Mouse (Mus musculus) intestine, postnatal 0 days (tissue): ENCODE data around the gene Lzts3. TPM values are rescaled to one million over a fixed set of nuclear protein-coding genes. Genes with fewer than 3 reads are reported as not detected.

Experiments used
- ATAC-seq: fragments of 200-750 bp; cut with Nextera tagmentation; 2 replicates; pipeline ENCODE4 v1.8.0; 2017; ENCODE audit warnings: mild to moderate bottlenecking, moderate TSS enrichment, moderate library complexity
- H3K27ac ChIP-seq: fragments of 300-500 bp; sonication (generic); 2 replicates; pipeline ENCODE4 v1.5.1; 2014; ENCODE audit warnings: mild to moderate bottlenecking, low read depth, low read length, moderate library complexity
- H3K27me3 ChIP-seq: fragments of 300-500 bp; sonication (generic); replicated peaks from 2 replicates; pipeline ENCODE4 v1.6.1; 2014; ENCODE audit warnings: low read length, mixed read lengths; ENCODE audit not compliant: control insufficient read depth, insufficient read depth
- H3K36me3 ChIP-seq: fragments of 300-500 bp; sonication (generic); 2 replicates; pipeline ENCODE4 v1.6.1; 2014; ENCODE audit warnings: mild to moderate bottlenecking, moderate library complexity; ENCODE audit not compliant: control insufficient read depth, insufficient read depth
- H3K4me1 ChIP-seq: fragments of 300-500 bp; sonication (generic); replicated peaks from 2 replicates; pipeline ENCODE4 v1.6.1; 2014; ENCODE audit warnings: antibody characterized with exemption, low read length, mixed read lengths; ENCODE audit not compliant: control insufficient read depth, insufficient read depth
- H3K4me2 ChIP-seq: fragments of 300-500 bp; sonication (generic); replicated peaks from 2 replicates; pipeline ENCODE4 v1.6.1; 2014; ENCODE audit warnings: low read depth, mild to moderate bottlenecking, moderate library complexity
- H3K4me3 ChIP-seq: fragments of 300-500 bp; sonication (generic); 2 replicates; pipeline ENCODE4 v1.5.1; 2014; ENCODE audit warnings: low read depth, low read length
- H3K9ac ChIP-seq: fragments of 300-500 bp; sonication (generic); 2 replicates; pipeline ENCODE4 v1.6.1; 2014; ENCODE audit warnings: mild to moderate bottlenecking, low read depth, low read length
- H3K9me3 ChIP-seq: fragments of 300-500 bp; sonication (generic); 2 replicates; pipeline ENCODE4 v1.6.1; 2016; ENCODE audit warnings: mixed run types; ENCODE audit not compliant: control insufficient read depth
- CTCF ChIP-seq: sonication (generic); IDR thresholded peaks from 2 replicates; pipeline ENCODE4 v1.5.1; 2016; ENCODE audit warnings: low read depth, mild to moderate bottlenecking, control low read depth, antibody characterized with exemption, moderate library complexity
- WGBS: fragments of 180-500 bp; shearing (Covaris S2); extraction: QIAGEN DNeasy Blood & Tissue Kit; methylation state at CpG from one replicate; pipeline ENCODE4 v1.1.7; 2014; 5-methylcytosine and 5-hydroxymethylcytosine counted together
- polyA plus RNA-seq: library from polyadenylated mRNA; unstranded; fragments of >200 nt; fragmentation: Nextera tagmentation; extraction: Ambion mirVana; gene quantifications from 2 replicates; pipeline ENCODE4 v1.2.1, GENCODE M21; 2015

Lzts3 gene
- 9.7 and 11.4 TPM in 2 replicates for polyA plus RNA-seq

DNA sequence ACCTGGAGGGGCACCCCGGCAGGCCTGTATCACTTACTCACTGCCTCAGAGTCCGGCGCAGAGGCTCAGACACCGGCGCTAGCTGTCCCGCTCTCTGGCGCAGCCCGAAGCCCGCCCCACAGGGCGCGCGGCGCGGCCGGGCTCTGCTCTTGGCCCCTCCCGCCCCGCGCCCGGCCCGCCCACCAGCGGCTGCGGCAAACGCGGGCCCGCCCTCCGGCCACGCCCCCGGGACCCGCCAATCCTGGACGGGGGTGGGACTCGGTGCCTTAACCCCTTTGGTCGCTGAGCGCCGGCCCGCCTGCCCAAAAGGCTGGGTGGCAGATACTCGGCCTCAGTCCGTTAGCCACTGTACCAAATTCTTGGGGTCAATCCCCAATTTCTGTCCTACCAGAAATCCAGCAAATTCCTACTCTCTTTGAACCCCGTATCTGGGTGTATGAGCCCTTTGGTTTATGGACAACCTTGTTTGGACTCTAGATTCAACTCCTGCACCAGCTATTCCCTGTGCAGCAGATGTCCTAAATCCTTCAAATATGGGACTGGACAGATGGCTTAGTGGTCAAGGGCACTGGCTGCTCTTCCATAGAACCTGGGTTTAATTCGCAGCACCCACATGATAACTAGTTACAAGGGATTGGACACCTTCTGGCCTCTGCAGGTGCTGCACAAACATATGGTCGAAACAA is at the start of gene Lzts3:
Gene Lzts3, minus strand, starts transcription at position 120 of the 686 bp plus-strand sequence.
- Histone ChIP-seq H3K4me2 (peak within 1 kb of the TSS; percentile 98), H3K27me3 (no peaks in the 10 kb centered on the region), H3K4me1 (no peaks in the 10 kb centered on the region; the same call in 1 of the 2 replicates), H3K4me3 (peak within 1 kb of the TSS; percentile 68), H3K9ac (peak within 1 kb of the TSS; percentile 54), H3K9me3 (no peaks in the 10 kb centered on the region), H3K27ac (peak within 1 kb of the TSS; percentile 83), H3K36me3 (no peaks in the 10 kb centered on the region)
- 3% methylated on average over 38 of the region's 40 CpGs for WGBS
- TF ChIP-seq CTCF: no peak
- ATAC-seq: peak; percentile 72

GRCm38 (mm10) chr2:130689011-130689410 is 46.4 kb upstream of the Lzts3 start:
- ATAC-seq: no peak
- H3K36me3 ChIP-seq: peaks cover 4% of the 10 kb centered on the region; the same call in 1 of the 2 replicates
- H3K4me3 ChIP-seq: no peak overlapping the region
- no peak for TF ChIP-seq CTCF
- no peak overlapping the region for H3K9ac ChIP-seq
- no peaks in the 10 kb centered on the region for H3K27me3 ChIP-seq
- no peak overlapping the region for H3K4me2 ChIP-seq
- WGBS: 57% methylated on average over 2 of the region's 2 CpGs
- no peaks in the 10 kb centered on the region for H3K9me3 ChIP-seq
- H3K4me1 ChIP-seq: no peaks in the 10 kb centered on the region
- H3K27ac ChIP-seq: no peak overlapping the region

GRCm38 (mm10) chr2:130685426-130685825 is 42.8 kb upstream of the Lzts3 start:
- Histone ChIP-seq H3K36me3 (peaks cover 26% of the 10 kb centered on the region; the same call in 1 of the 2 replicates), H3K9me3 (no peaks in the 10 kb centered on the region), H3K9ac (no peak overlapping the region), H3K4me3 (no peak overlapping the region), H3K27me3 (no peaks in the 10 kb centered on the region), H3K4me1 (no peaks in the 10 kb centered on the region), H3K4me2 (no peak overlapping the region), H3K27ac (no peak overlapping the region)
- ATAC-seq: no peak
- WGBS: 75% methylated on average over 9 of the region's 9 CpGs
- TF ChIP-seq CTCF: no peak

DNA sequence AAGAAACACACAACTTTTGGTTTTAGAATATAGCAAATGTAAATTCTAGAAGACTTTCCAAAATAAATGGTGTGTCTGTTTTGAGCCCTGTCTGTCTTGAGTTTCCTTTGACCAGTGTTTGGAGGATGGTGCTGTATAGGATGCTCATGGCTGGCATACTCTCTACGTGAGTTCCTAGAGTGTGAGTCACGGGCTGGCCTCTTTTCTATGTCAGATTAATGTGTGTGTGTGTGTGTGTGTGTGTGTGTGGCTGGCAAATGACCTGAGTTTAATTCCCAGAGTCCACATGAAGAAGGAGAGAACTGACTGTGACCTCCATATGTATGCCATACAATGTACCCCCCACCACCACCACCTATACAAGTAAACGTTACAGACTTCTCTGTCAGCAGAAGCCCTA is 38.9 kb upstream of the Lzts3 start:
- Histone ChIP-seq H3K4me1 (no peaks in the 10 kb centered on the region), H3K27me3 (no peaks in the 10 kb centered on the region), H3K4me3 (no peak overlapping the region), H3K9me3 (no peaks in the 10 kb centered on the region), H3K4me2 (no peak overlapping the region), H3K9ac (no peak overlapping the region), H3K27ac (peak overlapping the region; percentile 28; the same call in 1 of the 2 replicates), H3K36me3 (peaks cover 64% of the 10 kb centered on the region)
- no peak for ATAC-seq
- 81% methylated on average over 3 of the region's 3 CpGs for WGBS
- no peak for TF ChIP-seq CTCF

DNA sequence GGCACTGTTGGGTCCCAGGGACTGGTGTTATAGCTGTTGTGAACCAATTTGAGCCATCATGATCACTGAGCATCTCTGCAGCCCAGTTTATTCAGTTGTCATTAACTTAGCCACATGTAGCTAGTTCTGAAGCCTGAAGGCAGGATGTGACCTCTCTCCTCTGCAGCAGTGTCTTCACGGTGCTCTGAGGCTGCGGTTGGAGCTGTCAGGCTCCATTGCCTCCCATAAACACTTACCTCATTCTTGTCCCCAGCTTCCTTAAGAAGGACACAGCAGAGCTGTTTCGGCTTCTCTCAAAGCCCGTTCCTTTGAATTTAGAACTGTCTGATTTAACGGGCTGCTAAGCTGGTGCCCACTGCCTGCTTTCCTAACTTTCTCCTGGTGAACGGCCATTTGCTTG is 37.3 kb upstream of the Lzts3 start:
- no peak for ATAC-seq

DNA sequence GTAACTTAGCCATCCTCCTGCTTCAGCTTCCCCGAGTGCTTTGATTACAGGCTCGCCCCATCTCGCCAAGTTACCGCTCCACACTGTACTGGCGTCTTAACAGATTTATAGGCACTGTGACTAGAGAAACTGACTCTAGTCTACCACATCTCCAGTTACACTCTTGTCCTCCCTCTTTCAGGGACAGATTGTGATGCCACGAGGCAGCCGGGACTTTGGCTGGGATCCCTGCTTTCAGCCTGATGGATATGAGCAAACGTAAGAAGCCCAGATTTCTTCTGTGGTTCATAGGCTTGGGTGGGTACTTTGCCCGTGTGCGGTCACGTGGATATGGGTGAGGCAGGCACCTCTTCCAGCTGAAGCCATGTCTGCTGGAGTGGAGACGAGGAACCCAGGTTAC is 36.6 kb upstream of the Lzts3 start:
- no peak for ATAC-seq
- Histone ChIP-seq H3K27ac (no peak overlapping the region), H3K9me3 (no peaks in the 10 kb centered on the region), H3K9ac (no peak overlapping the region), H3K36me3 (peaks cover 81% of the 10 kb centered on the region), H3K27me3 (no peaks in the 10 kb centered on the region), H3K4me3 (no peak overlapping the region), H3K4me2 (no peak overlapping the region), H3K4me1 (no peaks in the 10 kb centered on the region)
- WGBS: 93% methylated on average over 12 of the region's 12 CpGs
- TF ChIP-seq CTCF: no peak

More for the DNA sequence above, 37.3 kb upstream of the Lzts3 start:
- Histone ChIP-seq H3K4me2 (no peak overlapping the region), H3K36me3 (peaks cover 76% of the 10 kb centered on the region), H3K4me3 (no peak overlapping the region), H3K9ac (no peak overlapping the region), H3K27ac (no peak overlapping the region), H3K27me3 (no peaks in the 10 kb centered on the region), H3K4me1 (no peaks in the 10 kb centered on the region), H3K9me3 (no peaks in the 10 kb centered on the region)
- 96% methylated on average over 6 of the region's 6 CpGs for WGBS
- TF ChIP-seq CTCF: no peak
